Mouse (Mus musculus) midbrain, embryonic 14.5 days (tissue): ENCODE measurements around the gene Rpl26. TPM values are rescaled to one million over a fixed set of nuclear protein-coding genes. Genes with fewer than 3 reads are reported as not detected.
A peak's percentile ranks its signal among the peaks of the same experiment; 100 is the strongest.

ENCODE experiments used
- ATAC-seq: fragments of 200-750 bp; cut with Nextera tagmentation; 2 replicates; pipeline ENCODE4 v1.8.0; 2017; ENCODE audit warnings: moderate number of reproducible peaks, moderate library complexity; ENCODE audit not compliant: low FRiP score, low TSS enrichment
- DNase-seq: peaks from one replicate; pipeline ENCODE4 v3.0.0-alpha.2; 2015
- H3K27ac ChIP-seq: fragments of 300-500 bp; sonication (generic); replicated peaks from 2 replicates; pipeline ENCODE4 v1.5.1; 2014; ENCODE audit warnings: mild to moderate bottlenecking, low read depth, low read length, moderate library complexity
- H3K27me3 ChIP-seq: fragments of 300-500 bp; sonication (generic); 2 replicates; pipeline ENCODE4 v1.6.1; 2014; ENCODE audit warnings: low read length, control low read depth, mixed read lengths; ENCODE audit not compliant: control insufficient read depth, insufficient read depth
- H3K36me3 ChIP-seq: fragments of 300-500 bp; sonication (generic); 2 replicates; pipeline ENCODE4 v1.6.1; 2014; ENCODE audit warnings: low read length, control low read depth; ENCODE audit not compliant: control insufficient read depth, insufficient read depth
- H3K4me1 ChIP-seq: fragments of 300-500 bp; sonication (generic); 2 replicates; pipeline ENCODE4 v1.6.1; 2014; ENCODE audit warnings: mild to moderate bottlenecking, antibody characterized with exemption, low read length, control low read depth; ENCODE audit not compliant: control insufficient read depth, insufficient read depth
- H3K4me2 ChIP-seq: fragments of 300-500 bp; sonication (generic); 2 replicates; pipeline ENCODE4 v1.6.1; 2014; ENCODE audit warnings: mild to moderate bottlenecking, low read length, moderate library complexity
- H3K4me3 ChIP-seq: fragments of 300-500 bp; sonication (generic); replicated peaks from 2 replicates; pipeline ENCODE4 v1.5.1; 2014; ENCODE audit warnings: low read depth, low read length
- H3K9ac ChIP-seq: fragments of 300-500 bp; sonication (generic); replicated peaks from 2 replicates; pipeline ENCODE4 v1.6.1; 2014; ENCODE audit warnings: mild to moderate bottlenecking, low read length, moderate library complexity
- H3K9me3 ChIP-seq: fragments of 300-500 bp; sonication (generic); 2 replicates; pipeline ENCODE4 v1.6.1; 2016; ENCODE audit warnings: low read length, control low read depth, mixed read lengths; ENCODE audit not compliant: control insufficient read depth
- WGBS: fragments of 180-500 bp; shearing (Covaris S2); extraction: QIAGEN DNeasy Blood & Tissue Kit; methylation state at CpG from one replicate; pipeline ENCODE4 v1.1.7; 2014; 5-methylcytosine and 5-hydroxymethylcytosine counted together
- polyA plus RNA-seq: library from polyadenylated mRNA; unstranded; fragments of >200 nt; fragmentation: Nextera tagmentation; extraction: Ambion mirVana; gene quantifications from 2 replicates; pipeline ENCODE4 v1.2.1, GENCODE M21; 2014

The Rpl26 gene
- polyA plus RNA-seq: 670 and 732 TPM in 2 replicates

- Histone ChIP-seq H3K36me3 (peaks cover 39% of the 10 kb centered on the region), H3K27me3 (no peaks in the 10 kb centered on the region), H3K27ac (peak within 1 kb of the TSS; percentile 93), H3K9me3 (no peaks in the 10 kb centered on the region), H3K9ac (peak within 1 kb of the TSS; percentile 95), H3K4me3 (peak within 1 kb of the TSS; percentile 94), H3K4me2 (peak within 1 kb of the TSS; percentile 61), H3K4me1 (peaks cover 6% of the 10 kb centered on the region)
- ATAC-seq (peak; percentile 89), DNase-seq (peak; percentile 99)
- WGBS: under 1% methylated on average over 52 of the region's 52 CpGs
Measured at GRCm38 (mm10) chr11:68901351-68902046, at the start of gene Rpl26. TSS of gene Rpl26 (plus strand) at chr11:68901583.

- H3K4me2 ChIP-seq: peak overlapping the region; percentile 67
- H3K27me3 ChIP-seq: no peaks in the 10 kb centered on the region
- H3K27ac ChIP-seq: peak overlapping the region; percentile 96
- peak overlapping the region; percentile 95 for H3K9ac ChIP-seq
- no peak for ATAC-seq
- 4% methylated on average over 13 of the region's 13 CpGs for WGBS
- H3K36me3 ChIP-seq: no peaks in the 10 kb centered on the region
- no peaks in the 10 kb centered on the region for H3K9me3 ChIP-seq
- no peak for DNase-seq
- peak overlapping the region; percentile 96 for H3K4me3 ChIP-seq
- peaks cover 21% of the 10 kb centered on the region for H3K4me1 ChIP-seq
Measured at GRCm38 (mm10) chr11:68851644-68852485, 49.5 kb upstream of the Rpl26 start.

GRCm38 (mm10) chr11:68852486-68852901, 48.9 kb upstream of the Rpl26 start:
- no peaks in the 10 kb centered on the region for H3K36me3 ChIP-seq
- no peaks in the 10 kb centered on the region for H3K27me3 ChIP-seq
- H3K9me3 ChIP-seq: no peaks in the 10 kb centered on the region
- peak overlapping the region; percentile 95 for H3K9ac ChIP-seq
- H3K4me2 ChIP-seq: peak overlapping the region; percentile 67
- peaks cover 21% of the 10 kb centered on the region for H3K4me1 ChIP-seq
- peak overlapping the region; percentile 96 for H3K4me3 ChIP-seq
- WGBS: under 1% methylated on average over 36 of the region's 36 CpGs
- H3K27ac ChIP-seq: peak overlapping the region; percentile 96
- peak; percentile 63 for ATAC-seq
- DNase-seq: peak; percentile 61

- H3K4me2 ChIP-seq: peak overlapping the region; percentile 67
- under 1% methylated on average over 42 of the region's 42 CpGs for WGBS
- peak overlapping the region; percentile 96 for H3K27ac ChIP-seq
- no peaks in the 10 kb centered on the region for H3K27me3 ChIP-seq
- ATAC-seq (peak; percentile 99), DNase-seq (peak; percentile 99)
- peak overlapping the region; percentile 96 for H3K4me3 ChIP-seq
- H3K9me3 ChIP-seq: no peaks in the 10 kb centered on the region
- H3K4me1 ChIP-seq: peaks cover 21% of the 10 kb centered on the region
- peak overlapping the region; percentile 95 for H3K9ac ChIP-seq
- H3K36me3 ChIP-seq: no peaks in the 10 kb centered on the region
Measured at GRCm38 (mm10) chr11:68852932-68853409, 48.4 kb upstream of the Rpl26 start.

GRCm38 (mm10) chr11:68853611-68854401, 47.6 kb upstream of the Rpl26 start:
- Histone ChIP-seq H3K27ac (peak overlapping the region; percentile 62), H3K36me3 (no peaks in the 10 kb centered on the region), H3K9me3 (no peaks in the 10 kb centered on the region), H3K27me3 (no peaks in the 10 kb centered on the region), H3K4me2 (peak overlapping the region; percentile 67), H3K4me1 (peaks cover 21% of the 10 kb centered on the region), H3K9ac (peak overlapping the region; percentile 25; the same call in 1 of the 2 replicates), H3K4me3 (peak overlapping the region; percentile 96)
- no peak for DNase-seq
- no peak for ATAC-seq
- WGBS: 49% methylated on average over 14 of the region's 14 CpGs

- WGBS: 91% methylated on average over 3 of the region's 3 CpGs
- H3K4me1 ChIP-seq: peaks cover 21% of the 10 kb centered on the region
- no peaks in the 10 kb centered on the region for H3K36me3 ChIP-seq
- no peaks in the 10 kb centered on the region for H3K9me3 ChIP-seq
- no peak for DNase-seq
- ATAC-seq: no peak
- H3K27ac ChIP-seq: no peak overlapping the region
- H3K27me3 ChIP-seq: no peaks in the 10 kb centered on the region
- no peak overlapping the region for H3K9ac ChIP-seq
- no peak overlapping the region for H3K4me3 ChIP-seq
- no peak overlapping the region for H3K4me2 ChIP-seq
Measured at GRCm38 (mm10) chr11:68854621-68855020, 46.8 kb upstream of the Rpl26 start.

GRCm38 (mm10) chr11:68857329-68857728, 44.1 kb upstream of the Rpl26 start:
- Histone ChIP-seq H3K27me3 (no peaks in the 10 kb centered on the region), H3K9ac (no peak overlapping the region), H3K36me3 (no peaks in the 10 kb centered on the region), H3K9me3 (no peaks in the 10 kb centered on the region), H3K4me2 (no peak overlapping the region), H3K27ac (no peak overlapping the region), H3K4me1 (peaks cover 5% of the 10 kb centered on the region; the same call in 1 of the 2 replicates), H3K4me3 (no peak overlapping the region)
- 91% methylated on average over 3 of the region's 3 CpGs for WGBS
- ATAC-seq (no peak), DNase-seq (no peak)

- H3K4me1 ChIP-seq: no peaks in the 10 kb centered on the region
- no peak overlapping the region for H3K9ac ChIP-seq
- no peaks in the 10 kb centered on the region for H3K27me3 ChIP-seq
- no peak overlapping the region for H3K4me2 ChIP-seq
- no peaks in the 10 kb centered on the region for H3K36me3 ChIP-seq
- H3K4me3 ChIP-seq: no peak overlapping the region
- ATAC-seq: no peak
- WGBS: 89% methylated on average over 8 of the region's 8 CpGs
- no peaks in the 10 kb centered on the region for H3K9me3 ChIP-seq
- no peak overlapping the region for H3K27ac ChIP-seq
- DNase-seq: no peak
Measured at GRCm38 (mm10) chr11:68859943-68860593, 41.3 kb upstream of the Rpl26 start.
